Mouse (Mus musculus) lung, postnatal 0 days (tissue): ENCODE results near the gene E030018B13Rik.
A peak's percentile ranks its signal among the peaks of the same experiment; 100 is the strongest.

Source experiments
- CTCF ChIP-seq: IDR thresholded peaks from 2 replicates; pipeline ENCODE4 v1.5.1; 2016; ENCODE audit warnings: antibody characterized with exemption, mild to moderate bottlenecking
- EP300 ChIP-seq: IDR thresholded peaks from 2 replicates; pipeline ENCODE4 v1.6.1; 2016; ENCODE audit warnings: antibody characterized with exemption, mild to moderate bottlenecking, control low read depth

DNA sequence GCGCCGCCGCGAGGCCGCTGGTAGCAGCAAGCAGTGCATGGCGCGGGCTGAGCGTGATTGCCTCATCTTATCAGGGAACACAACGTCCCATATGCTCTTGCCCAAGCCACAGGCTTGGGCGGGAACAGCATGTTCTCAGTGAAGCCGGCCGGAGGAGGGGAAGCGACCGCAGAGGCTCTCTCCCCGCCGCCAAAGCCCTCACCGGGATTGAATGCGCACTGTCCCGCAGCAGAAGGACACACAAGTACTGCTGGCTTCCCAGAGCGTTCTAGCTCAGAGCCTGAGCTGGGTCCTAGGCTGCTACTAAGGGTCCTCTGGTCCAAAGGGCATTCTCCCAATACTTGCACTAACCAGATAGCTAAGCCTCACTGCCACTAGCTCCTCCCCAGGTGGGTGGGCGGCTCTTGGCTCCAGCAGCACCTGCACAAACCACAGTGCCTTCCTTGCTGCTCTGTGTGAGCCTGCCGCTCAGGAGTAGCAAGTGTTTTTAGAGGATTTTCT is 19.6 kb upstream of the E030018B13Rik start:
- TF ChIP-seq CTCF (peak; percentile 86), EP300 (peak; percentile 100)
